In the genomic region with DNA sequence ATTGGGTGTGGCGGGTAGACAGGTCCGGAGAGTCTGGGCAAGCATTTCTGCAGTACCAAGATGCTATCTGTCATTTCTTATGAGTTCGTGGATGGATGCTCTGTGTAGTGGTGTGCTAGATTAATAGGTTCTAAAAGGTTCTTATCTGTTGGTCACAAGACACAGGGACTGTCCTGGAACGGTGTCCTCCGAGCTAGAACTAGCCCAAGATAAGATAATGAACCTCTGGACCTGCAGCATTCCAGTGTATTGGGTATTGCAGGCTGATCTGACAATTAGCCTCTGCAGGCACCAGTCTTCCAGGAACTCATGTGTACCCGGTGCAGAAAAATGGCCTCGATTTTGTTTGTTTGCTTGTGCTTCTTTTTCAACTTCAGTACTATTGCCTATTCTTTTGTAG, we compare ENCODE assay signal across 28 mouse cellular contexts. TPM values are rescaled to one million over a fixed set of nuclear protein-coding genes. Genes with fewer than 3 reads are reported as not detected.
"Had no signal": no experiment of that assay in that cellular context is flagged by ENCODE, and none has a peak within 500 bp of the region (broad histone marks: within the 10 kb centered on the region; RNA-seq: fewer than 3 reads in every experiment).

No protein-coding gene starts in this region.

- H3K9me3 ChIP-seq: kidney, embryonic 15.5 days; midbrain, embryonic 10.5 days; neural tube, embryonic 13.5 days; stomach, embryonic 15.5 days had no signal

- DNase-seq: kidney, postnatal 10 days; kidney, postnatal 36 days; layer of hippocampus, postnatal 36 days; left cerebral cortex, postnatal 4 days; liver, postnatal 0 days; retina, postnatal 1 day; right cerebral cortex, postnatal 25 days; spleen, adult 18-20 months; thymus, postnatal 36 days had no signal

- H3K36me3 ChIP-seq: midbrain, embryonic 10.5 days; midbrain, embryonic 13.5 days; neural tube, embryonic 13.5 days; stomach, embryonic 15.5 days had no signal

- ATAC-seq: liver, postnatal 0 days; lung, postnatal 0 days; midbrain, embryonic 13.5 days; midbrain, embryonic 16.5 days had no signal

- H3K9ac ChIP-seq: kidney, embryonic 15.5 days; liver, embryonic 14.5 days; liver, postnatal 0 days; lung, embryonic 14.5 days; midbrain, embryonic 13.5 days; neural tube, embryonic 13.5 days; stomach, embryonic 15.5 days had no signal

- H3K4me3 ChIP-seq: left cerebral cortex, adult 2 months; megakaryocyte, embryonic 14.5 days; myocyte had no signal

- H3K27ac ChIP-seq: kidney, embryonic 15.5 days; left cerebral cortex, adult 2 months; liver, embryonic 14.5 days; macrophage; midbrain, embryonic 10.5 days; midbrain, embryonic 13.5 days; neural tube, embryonic 13.5 days; stomach, embryonic 15.5 days had no signal

RNA-seq across cellular contexts. Expression of a gene that starts 2.2 kb away (rescaled TPM):
- total RNA-seq: layer of hippocampus, adult 8-10 months; layer of hippocampus, postnatal 36 days; left cerebral cortex, adult 2 months; left cerebral cortex, postnatal 10 days; left cerebral cortex, postnatal 4 days; liver, adult 2 months; monocyte, adult 5-6 weeks; neutrophil, adult 5-6 weeks had no signal
- polyA plus RNA-seq: liver, adult 2 months; liver, embryonic 14.5 days; liver, postnatal 0 days; lung, postnatal 0 days; macrophage; midbrain, embryonic 13.5 days; midbrain, embryonic 16.5 days; myocyte; neural tube, embryonic 13.5 days; urinary bladder, adult 2 months had no signal
